Mouse (Mus musculus) hindbrain, embryonic 12.5 days (tissue): Measurements from ENCODE around the gene Gapt. TPM values are rescaled to one million over a fixed set of nuclear protein-coding genes. Genes with fewer than 3 reads are reported as not detected.
"Not testable (repeated sequence)": the region's sequence is repeated elsewhere in the genome, so short reads cannot be mapped to it uniquely, and the experiment has no call there.

Experiments
- ATAC-seq: fragments of 200-750 bp; cut with Nextera tagmentation; 2 replicates; pipeline ENCODE4 v1.8.0; 2017; ENCODE audit warnings: moderate TSS enrichment; ENCODE audit not compliant: low FRiP score
- H3K27ac ChIP-seq: fragments of 300-500 bp; sonication (generic); 2 replicates; pipeline ENCODE4 v1.5.1; 2016; ENCODE audit warnings: mild to moderate bottlenecking
- H3K27me3 ChIP-seq: fragments of 300-500 bp; sonication (generic); 2 replicates; pipeline ENCODE4 v1.6.1; 2016; ENCODE audit warnings: mild to moderate bottlenecking
- H3K36me3 ChIP-seq: fragments of 300-500 bp; sonication (generic); 2 replicates; pipeline ENCODE4 v1.6.1; 2016; ENCODE audit warnings: mild to moderate bottlenecking
- H3K4me1 ChIP-seq: fragments of 300-500 bp; sonication (generic); 2 replicates; pipeline ENCODE4 v1.6.1; 2016
- H3K4me2 ChIP-seq: fragments of 300-500 bp; sonication (generic); replicated peaks from 2 replicates; pipeline ENCODE4 v1.6.1; 2016; ENCODE audit warnings: mild to moderate bottlenecking
- H3K4me3 ChIP-seq: fragments of 300-500 bp; sonication (generic); 2 replicates; pipeline ENCODE4 v1.5.1; 2016; ENCODE audit warnings: mild to moderate bottlenecking
- H3K9ac ChIP-seq: fragments of 300-500 bp; sonication (generic); 2 replicates; pipeline ENCODE4 v1.6.1; 2016; ENCODE audit warnings: mild to moderate bottlenecking, moderate library complexity
- H3K9me3 ChIP-seq: fragments of 300-500 bp; sonication (generic); replicated peaks from 2 replicates; pipeline ENCODE4 v1.6.1; 2016; ENCODE audit warnings: mild to moderate bottlenecking
- WGBS: fragments of 180-500 bp; shearing (Covaris S2); methylation state at CpG from one replicate; pipeline ENCODE4 v1.1.7; 2016; 5-methylcytosine and 5-hydroxymethylcytosine counted together
- polyA plus RNA-seq: library from polyadenylated mRNA; unstranded; fragments of >200 nt; fragmentation: Nextera tagmentation; extraction: Ambion mirVana; gene quantifications from 2 replicates; pipeline ENCODE4 v1.2.1, GENCODE M21; 2016

The Gapt gene
- polyA plus RNA-seq = 0.10 TPM in 1 of 2 replicates, not detected in the other

GRCm38 (mm10) chr13:110356941-110357340 is at the start of gene Gapt:
Gene Gapt, minus strand, starts transcription at chr13:110357199.
- no peak within 1 kb of the TSS for H3K4me3 ChIP-seq
- no peaks in the 10 kb centered on the region for H3K27me3 ChIP-seq
- H3K4me1 ChIP-seq = no peaks in the 10 kb centered on the region
- no peak for ATAC-seq
- H3K36me3 ChIP-seq = no peaks in the 10 kb centered on the region
- H3K9me3 ChIP-seq = no peaks in the 10 kb centered on the region
- no peak within 1 kb of the TSS for H3K4me2 ChIP-seq
- H3K9ac ChIP-seq = no peak within 1 kb of the TSS
- WGBS = 91% methylated on average over 2 of the region's 2 CpGs
- no peak within 1 kb of the TSS for H3K27ac ChIP-seq

GRCm38 (mm10) chr13:110406152-110406551 is 49.2 kb upstream of the Gapt start:
- Histone ChIP-seq H3K9me3 (no peaks in the 10 kb centered on the region), H3K27ac (no peak overlapping the region), H3K36me3 (peaks cover 3% of the 10 kb centered on the region; the same call in 1 of the 2 replicates), H3K9ac (no peak overlapping the region), H3K27me3 (no peaks in the 10 kb centered on the region), H3K4me2 (no peak overlapping the region), H3K4me1 (no peaks in the 10 kb centered on the region), H3K4me3 (no peak overlapping the region)
- ATAC-seq = no peak
- whole genome bisulfite sequencing = 69% methylated on average over 5 of the region's 5 CpGs

GRCm38 (mm10) chr13:110404686-110405085 is 47.7 kb upstream of the Gapt start:
- H3K4me2 ChIP-seq, H3K9me3 ChIP-seq, H3K27ac ChIP-seq, H3K4me3 ChIP-seq, H3K27me3 ChIP-seq, H3K9ac ChIP-seq, H3K4me1 ChIP-seq, ATAC-seq: not testable (repeated sequence)
- peaks cover 16% of the 10 kb centered on the region for H3K36me3 ChIP-seq
- 94% methylated on average over 5 of the region's 5 CpGs for whole genome bisulfite sequencing

- H3K9me3 ChIP-seq = no peaks in the 10 kb centered on the region
- 72% methylated on average over 8 of the region's 8 CpGs for WGBS
- no peak overlapping the region for H3K9ac ChIP-seq
- H3K36me3 ChIP-seq = peaks cover 22% of the 10 kb centered on the region
- H3K4me3 ChIP-seq = no peak overlapping the region
- no peaks in the 10 kb centered on the region for H3K27me3 ChIP-seq
- no peak for ATAC-seq
- H3K4me1 ChIP-seq = no peaks in the 10 kb centered on the region
- no peak overlapping the region for H3K4me2 ChIP-seq
- no peak overlapping the region for H3K27ac ChIP-seq
These were observed 47.1 kb upstream of the Gapt start for GRCm38 (mm10) chr13:110404059-110404458.

GRCm38 (mm10) chr13:110401877-110402276 is 44.9 kb upstream of the Gapt start:
- H3K9me3 ChIP-seq = no peaks in the 10 kb centered on the region
- no peak overlapping the region for H3K4me3 ChIP-seq
- no peak overlapping the region for H3K4me2 ChIP-seq
- no peak overlapping the region for H3K9ac ChIP-seq
- H3K4me1 ChIP-seq = peaks cover 5% of the 10 kb centered on the region; the same call in 1 of the 2 replicates
- WGBS = 94% methylated on average over 2 of the region's 2 CpGs
- H3K27ac ChIP-seq = no peak overlapping the region
- peaks cover 38% of the 10 kb centered on the region for H3K36me3 ChIP-seq
- no peaks in the 10 kb centered on the region for H3K27me3 ChIP-seq
- ATAC-seq = no peak

- Histone ChIP-seq H3K27ac (no peak overlapping the region), H3K4me1 (peaks cover 8% of the 10 kb centered on the region; the same call in 1 of the 2 replicates), H3K9ac (no peak overlapping the region), H3K4me3 (no peak overlapping the region), H3K4me2 (no peak overlapping the region), H3K36me3 (peaks cover 38% of the 10 kb centered on the region), H3K27me3 (no peaks in the 10 kb centered on the region), H3K9me3 (no peaks in the 10 kb centered on the region)
- WGBS = 84% methylated on average over 3 of the region's 3 CpGs
- no peak for ATAC-seq
These were observed 44.4 kb upstream of the Gapt start for GRCm38 (mm10) chr13:110401443-110401842.

- Histone ChIP-seq H3K9ac (no peak overlapping the region; the same call in 1 of the 2 replicates), H3K9me3 (no peaks in the 10 kb centered on the region), H3K36me3 (peaks cover 38% of the 10 kb centered on the region), H3K27me3 (no peaks in the 10 kb centered on the region), H3K4me1 (peaks cover 8% of the 10 kb centered on the region; the same call in 1 of the 2 replicates), H3K4me2 (peak overlapping the region; percentile 27), H3K4me3 (0 out of 2 replicates have a peak overlapping the region, but pooled peaks have one; percentile 7), H3K27ac (no peak overlapping the region)
- WGBS = 75% methylated on average over 24 of the region's 24 CpGs
- ATAC-seq = no peak
These were observed 41.7 kb upstream of the Gapt start for GRCm38 (mm10) chr13:110398513-110399270.

GRCm38 (mm10) chr13:110397750-110398149 is 40.8 kb upstream of the Gapt start:
- peaks cover 8% of the 10 kb centered on the region; the same call in 1 of the 2 replicates for H3K4me1 ChIP-seq
- peak overlapping the region; percentile 27 for H3K4me2 ChIP-seq
- no peak for ATAC-seq
- 0 out of 2 replicates have a peak overlapping the region, but pooled peaks have one; percentile 7 for H3K4me3 ChIP-seq
- no peaks in the 10 kb centered on the region for H3K27me3 ChIP-seq
- H3K9me3 ChIP-seq = no peaks in the 10 kb centered on the region
- H3K36me3 ChIP-seq = peaks cover 38% of the 10 kb centered on the region
- 90% methylated on average over 8 of the region's 8 CpGs for WGBS
- no peak overlapping the region for H3K9ac ChIP-seq
- no peak overlapping the region for H3K27ac ChIP-seq

- Histone ChIP-seq H3K27me3 (no peaks in the 10 kb centered on the region), H3K27ac (peak overlapping the region; percentile 87), H3K4me2 (peak overlapping the region; percentile 97), H3K9me3 (no peaks in the 10 kb centered on the region), H3K4me3 (peak overlapping the region; percentile 69), H3K9ac (peak overlapping the region; percentile 88), H3K4me1 (peaks cover 8% of the 10 kb centered on the region; the same call in 1 of the 2 replicates), H3K36me3 (peaks cover 35% of the 10 kb centered on the region)
- WGBS = 25% methylated on average over 21 of the region's 21 CpGs
- no peak for ATAC-seq
These were observed 39.1 kb upstream of the Gapt start for GRCm38 (mm10) chr13:110395916-110396685.

GRCm38 (mm10) chr13:110395179-110395794 is 38.3 kb upstream of the Gapt start:
- H3K27ac ChIP-seq = peak overlapping the region; percentile 87
- WGBS = under 1% methylated on average over 40 of the region's 41 CpGs
- H3K9ac ChIP-seq = peak overlapping the region; percentile 88
- H3K27me3 ChIP-seq = no peaks in the 10 kb centered on the region
- H3K4me2 ChIP-seq = peak overlapping the region; percentile 97
- peak overlapping the region; percentile 69 for H3K4me3 ChIP-seq
- peak; percentile 59 for ATAC-seq
- H3K9me3 ChIP-seq = no peaks in the 10 kb centered on the region
- peaks cover 8% of the 10 kb centered on the region; the same call in 1 of the 2 replicates for H3K4me1 ChIP-seq
- peaks cover 27% of the 10 kb centered on the region for H3K36me3 ChIP-seq

GRCm38 (mm10) chr13:110394291-110395178 is 37.5 kb upstream of the Gapt start, which contains the start of gene Plk2:
Gene Plk2, plus strand, starts transcription at chr13:110395046.
- peak; percentile 96 for ATAC-seq
- H3K27me3 ChIP-seq = no peaks in the 10 kb centered on the region

More at GRCm38 (mm10) chr13:110394291-110395178, 37.5 kb upstream of the Gapt start, which contains the start of gene Plk2:
- Histone ChIP-seq H3K36me3 (peaks cover 21% of the 10 kb centered on the region), H3K4me1 (peaks cover 8% of the 10 kb centered on the region; the same call in 1 of the 2 replicates), H3K27ac (peak within 1 kb of the TSS; percentile 87), H3K9ac (peak within 1 kb of the TSS; percentile 88), H3K4me2 (peak within 1 kb of the TSS; percentile 97), H3K9me3 (peaks cover 5% of the 10 kb centered on the region; the same call in 1 of the 2 replicates), H3K4me3 (peak within 1 kb of the TSS; percentile 69)
- WGBS = under 1% methylated on average over 70 of the region's 71 CpGs
